Mouse (Mus musculus) liver, postnatal 0 days (tissue): Measurements from ENCODE around the gene Fbxo22.

Experiments used
- CTCF ChIP-seq: sonication (generic); IDR thresholded peaks from 2 replicates; pipeline ENCODE4 v1.5.1; 2016; ENCODE audit warnings: antibody characterized with exemption, low read depth
- EP300 ChIP-seq: IDR thresholded peaks from 2 replicates; pipeline ENCODE4 v1.6.1; 2016; ENCODE audit warnings: antibody characterized with exemption, low read depth, mild to moderate bottlenecking

DNA sequence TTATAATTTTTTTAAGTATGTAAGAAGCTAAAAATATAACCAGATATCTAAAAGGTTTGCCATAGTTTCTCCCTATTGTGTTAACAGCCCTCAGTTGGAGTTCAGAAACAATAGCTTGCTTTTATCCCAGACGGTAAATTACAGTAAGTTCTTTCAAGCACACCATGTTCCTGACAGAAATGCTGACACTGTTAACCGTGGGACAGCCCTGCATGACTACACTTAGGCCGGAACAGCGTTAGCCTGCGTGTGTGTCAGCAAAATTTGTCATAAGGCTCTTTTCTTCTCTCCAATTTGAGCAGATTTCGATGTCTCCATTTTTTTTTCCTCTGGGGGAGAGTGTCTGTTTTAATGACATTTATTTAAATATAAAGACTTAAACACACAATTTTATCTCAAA is 51.0 kb downstream of the Fbxo22 start:
- no peak for TF ChIP-seq CTCF
- peak; percentile 79 for TF ChIP-seq EP300
